Mouse (Mus musculus): ENCODE data around the gene St8sia1. TPM values are rescaled to one million over a fixed set of nuclear protein-coding genes. Genes with fewer than 3 reads are reported as not detected.

Gene St8sia1
- polyA plus RNA-seq, 1 experiment from 2014 or later, result 2.7 TPM

DNA sequence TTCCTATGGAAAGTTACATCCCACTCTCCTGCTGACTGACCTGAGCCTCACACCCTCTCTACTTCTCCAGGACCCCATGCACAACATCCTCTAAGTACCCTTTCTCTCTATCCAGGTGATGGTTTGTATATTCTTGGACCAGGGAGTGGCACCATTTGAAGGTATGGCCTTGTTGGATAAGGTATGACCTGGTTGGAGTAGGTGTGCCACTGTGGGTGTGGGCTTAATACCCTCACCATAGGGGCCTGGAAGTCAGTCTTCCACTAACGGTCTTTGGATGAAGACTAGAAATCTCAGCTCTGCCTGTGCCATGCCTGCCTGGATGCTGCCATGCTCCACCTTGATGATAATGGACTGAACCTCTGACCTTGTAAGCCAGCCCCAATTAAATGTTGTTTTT is 125.8 kb downstream of the St8sia1 start:
- H3K4me3 ChIP-seq (ENCODE audit: low read depth, low read length), result no peak overlapping the region
- H3K4me1 ChIP-seq (ENCODE audit: control insufficient read depth, insufficient read depth, low read length), result no peaks in the 10 kb centered on the region
- H3K9me3 ChIP-seq (replicated peaks; ENCODE audit: control insufficient read depth, low read length), result no peaks in the 10 kb centered on the region
- ATAC-seq (replicated peaks; ENCODE audit: insufficient number of reproducible peaks, low FRiP score, low TSS enrichment, low read depth) (no peak), DNase-seq (ENCODE audit: low spot score) (no peak)
- no peaks in the 10 kb centered on the region for H3K36me3 ChIP-seq (replicated peaks; ENCODE audit: control insufficient read depth, insufficient read depth, low read depth, low read length)
- 100% methylated on average over 1 of the region's 1 CpGs for WGBS
- no peak overlapping the region for H3K27ac ChIP-seq (replicated peaks; ENCODE audit: low read depth, low read length)
- no peak overlapping the region for H3K9ac ChIP-seq (replicated peaks; ENCODE audit: low read length)
- no peak overlapping the region for H3K4me2 ChIP-seq (ENCODE audit: low read depth, low read length)
- H3K27me3 ChIP-seq (ENCODE audit: control insufficient read depth, insufficient read depth, low read length), result no peaks in the 10 kb centered on the region

DNA sequence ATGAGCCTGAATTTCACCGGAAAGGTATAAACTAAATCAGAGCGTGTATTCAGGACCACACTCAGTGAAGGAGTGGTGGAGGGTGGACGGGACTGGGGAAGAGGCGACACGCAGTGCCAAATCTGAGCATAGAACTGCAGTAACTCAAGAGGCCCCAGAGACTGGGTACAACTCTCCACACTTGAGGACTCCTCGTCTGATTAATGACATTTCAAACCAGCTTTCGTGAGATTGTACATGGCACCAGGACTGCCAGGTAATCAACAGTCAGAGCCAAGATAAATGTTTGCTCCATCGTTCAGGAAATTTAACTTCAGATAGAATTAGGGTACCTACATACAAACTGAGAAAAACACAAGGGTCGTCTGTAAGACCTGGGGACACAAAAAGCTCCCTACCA is 126.9 kb downstream of the St8sia1 start:
- ATAC-seq (replicated peaks; ENCODE audit: insufficient number of reproducible peaks, low FRiP score, low TSS enrichment, low read depth), result no peak
- Histone ChIP-seq H3K9me3 (replicated peaks; ENCODE audit: control insufficient read depth, low read length) (no peaks in the 10 kb centered on the region), H3K4me2 (ENCODE audit: low read depth, low read length) (no peak overlapping the region), H3K36me3 (replicated peaks; ENCODE audit: control insufficient read depth, insufficient read depth, low read depth, low read length) (no peaks in the 10 kb centered on the region), H3K4me1 (ENCODE audit: control insufficient read depth, insufficient read depth, low read length) (no peaks in the 10 kb centered on the region), H3K4me3 (ENCODE audit: low read depth, low read length) (no peak overlapping the region), H3K9ac (replicated peaks; ENCODE audit: low read length) (no peak overlapping the region), H3K27ac (replicated peaks; ENCODE audit: low read depth, low read length) (no peak overlapping the region), H3K27me3 (ENCODE audit: control insufficient read depth, insufficient read depth, low read length) (no peaks in the 10 kb centered on the region)
- WGBS, result 87% methylated on average over 9 of the region's 9 CpGs
- DNase-seq (ENCODE audit: low spot score), result no peak

- H3K4me3 ChIP-seq (ENCODE audit: low read depth, low read length), result no peak overlapping the region
- H3K9me3 ChIP-seq (replicated peaks; ENCODE audit: control insufficient read depth, low read length), result no peaks in the 10 kb centered on the region
- no peak overlapping the region for H3K27ac ChIP-seq (replicated peaks; ENCODE audit: low read depth, low read length)
- no peaks in the 10 kb centered on the region for H3K36me3 ChIP-seq (replicated peaks; ENCODE audit: control insufficient read depth, insufficient read depth, low read depth, low read length)
- H3K27me3 ChIP-seq (ENCODE audit: control insufficient read depth, insufficient read depth, low read length), result no peaks in the 10 kb centered on the region
- H3K9ac ChIP-seq (replicated peaks; ENCODE audit: low read length), result no peak overlapping the region
- DNase-seq (ENCODE audit: low spot score), result peak; percentile 9
- WGBS, result 63% methylated on average over 18 of the region's 18 CpGs
- no peaks in the 10 kb centered on the region for H3K4me1 ChIP-seq (ENCODE audit: control insufficient read depth, insufficient read depth, low read length)
- ATAC-seq (replicated peaks; ENCODE audit: insufficient number of reproducible peaks, low FRiP score, low TSS enrichment, low read depth), result peak; percentile 80
- no peak overlapping the region for H3K4me2 ChIP-seq (ENCODE audit: low read depth, low read length)
Observed at GRCm38 (mm10) chr6:142835726-142836125, 128.5 kb downstream of the St8sia1 start.

GRCm38 (mm10) chr6:142834911-142835310 is 129.3 kb downstream of the St8sia1 start:
- Histone ChIP-seq H3K36me3 (replicated peaks; ENCODE audit: control insufficient read depth, insufficient read depth, low read depth, low read length) (no peaks in the 10 kb centered on the region), H3K27ac (replicated peaks; ENCODE audit: low read depth, low read length) (no peak overlapping the region), H3K9me3 (replicated peaks; ENCODE audit: control insufficient read depth, low read length) (no peaks in the 10 kb centered on the region), H3K9ac (replicated peaks; ENCODE audit: low read length) (no peak overlapping the region), H3K27me3 (ENCODE audit: control insufficient read depth, insufficient read depth, low read length) (no peaks in the 10 kb centered on the region), H3K4me1 (ENCODE audit: control insufficient read depth, insufficient read depth, low read length) (no peaks in the 10 kb centered on the region), H3K4me3 (ENCODE audit: low read depth, low read length) (no peak overlapping the region), H3K4me2 (ENCODE audit: low read depth, low read length) (no peak overlapping the region)
- WGBS, result 73% methylated on average over 4 of the region's 4 CpGs
- no peak for ATAC-seq (replicated peaks; ENCODE audit: insufficient number of reproducible peaks, low FRiP score, low TSS enrichment, low read depth)
- DNase-seq (ENCODE audit: low spot score), result no peak

DNA sequence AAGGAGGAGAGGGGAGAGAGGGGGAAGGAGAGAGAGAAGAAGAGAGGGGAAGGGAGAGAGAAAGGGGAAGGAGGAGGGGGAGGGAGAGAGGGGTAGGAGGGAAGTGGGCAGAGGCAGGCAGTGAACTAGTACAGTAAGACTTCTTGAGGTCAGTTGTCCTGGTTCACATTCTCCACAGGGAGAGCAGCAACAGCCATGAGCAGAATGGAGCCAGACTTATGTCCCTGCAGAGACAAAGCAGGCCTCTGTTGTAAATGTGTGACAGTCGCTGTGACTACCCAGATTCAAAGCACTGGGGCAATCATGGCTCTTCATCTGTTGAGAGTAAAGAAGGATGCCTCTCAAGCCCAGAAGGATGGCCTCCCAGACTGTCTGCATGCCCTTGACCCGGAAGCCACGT is 132.5 kb downstream of the St8sia1 start:
- Histone ChIP-seq H3K4me2 (ENCODE audit: low read depth, low read length) (no peak overlapping the region), H3K4me3 (ENCODE audit: low read depth, low read length) (no peak overlapping the region), H3K27me3 (ENCODE audit: control insufficient read depth, insufficient read depth, low read length) (no peaks in the 10 kb centered on the region), H3K4me1 (ENCODE audit: control insufficient read depth, insufficient read depth, low read length) (no peaks in the 10 kb centered on the region), H3K9ac (replicated peaks; ENCODE audit: low read length) (no peak overlapping the region), H3K27ac (replicated peaks; ENCODE audit: low read depth, low read length) (no peak overlapping the region), H3K36me3 (replicated peaks; ENCODE audit: control insufficient read depth, insufficient read depth, low read depth, low read length) (no peaks in the 10 kb centered on the region), H3K9me3 (replicated peaks; ENCODE audit: control insufficient read depth, low read length) (no peaks in the 10 kb centered on the region)
- DNase-seq (ENCODE audit: low spot score) (no peak), ATAC-seq (replicated peaks; ENCODE audit: insufficient number of reproducible peaks, low FRiP score, low TSS enrichment, low read depth) (no peak)
- 73% methylated on average over 3 of the region's 3 CpGs for WGBS

- H3K4me1 ChIP-seq (ENCODE audit: control insufficient read depth, insufficient read depth, low read length), result no peaks in the 10 kb centered on the region
- ATAC-seq (replicated peaks; ENCODE audit: insufficient number of reproducible peaks, low FRiP score, low TSS enrichment, low read depth) (no peak), DNase-seq (ENCODE audit: low spot score) (no peak)
- H3K9ac ChIP-seq (replicated peaks; ENCODE audit: low read length), result no peak overlapping the region
- H3K4me2 ChIP-seq (ENCODE audit: low read depth, low read length), result no peak overlapping the region
- H3K9me3 ChIP-seq (replicated peaks; ENCODE audit: control insufficient read depth, low read length), result no peaks in the 10 kb centered on the region
- no peaks in the 10 kb centered on the region for H3K27me3 ChIP-seq (ENCODE audit: control insufficient read depth, insufficient read depth, low read length)
- no peak overlapping the region for H3K27ac ChIP-seq (replicated peaks; ENCODE audit: low read depth, low read length)
- H3K4me3 ChIP-seq (ENCODE audit: low read depth, low read length), result no peak overlapping the region
- WGBS, result 52% methylated on average over 8 of the region's 8 CpGs
- H3K36me3 ChIP-seq (replicated peaks; ENCODE audit: control insufficient read depth, insufficient read depth, low read depth, low read length), result no peaks in the 10 kb centered on the region
Observed at GRCm38 (mm10) chr6:142831243-142831642, 133.0 kb downstream of the St8sia1 start.

- Histone ChIP-seq H3K27ac (replicated peaks; ENCODE audit: low read depth, low read length) (no peak overlapping the region), H3K4me1 (ENCODE audit: control insufficient read depth, insufficient read depth, low read length) (no peaks in the 10 kb centered on the region), H3K4me2 (ENCODE audit: low read depth, low read length) (no peak overlapping the region), H3K36me3 (replicated peaks; ENCODE audit: control insufficient read depth, insufficient read depth, low read depth, low read length) (no peaks in the 10 kb centered on the region), H3K9me3 (replicated peaks; ENCODE audit: control insufficient read depth, low read length) (no peaks in the 10 kb centered on the region), H3K9ac (replicated peaks; ENCODE audit: low read length) (no peak overlapping the region), H3K27me3 (ENCODE audit: control insufficient read depth, insufficient read depth, low read length) (no peaks in the 10 kb centered on the region), H3K4me3 (ENCODE audit: low read depth, low read length) (no peak overlapping the region)
- WGBS, result 93% methylated on average over 3 of the region's 3 CpGs
- ATAC-seq (replicated peaks; ENCODE audit: insufficient number of reproducible peaks, low FRiP score, low TSS enrichment, low read depth) (no peak), DNase-seq (ENCODE audit: low spot score) (no peak)
Observed at GRCm38 (mm10) chr6:142830221-142830620, 134.0 kb downstream of the St8sia1 start.

- Histone ChIP-seq H3K27ac (replicated peaks; ENCODE audit: low read depth, low read length) (no peak overlapping the region), H3K27me3 (ENCODE audit: control insufficient read depth, insufficient read depth, low read length) (no peaks in the 10 kb centered on the region), H3K4me1 (ENCODE audit: control insufficient read depth, insufficient read depth, low read length) (no peaks in the 10 kb centered on the region), H3K9ac (replicated peaks; ENCODE audit: low read length) (no peak overlapping the region), H3K4me2 (ENCODE audit: low read depth, low read length) (no peak overlapping the region), H3K4me3 (ENCODE audit: low read depth, low read length) (no peak overlapping the region), H3K9me3 (replicated peaks; ENCODE audit: control insufficient read depth, low read length) (no peaks in the 10 kb centered on the region), H3K36me3 (replicated peaks; ENCODE audit: control insufficient read depth, insufficient read depth, low read depth, low read length) (no peaks in the 10 kb centered on the region)
- 86% methylated on average over 5 of the region's 5 CpGs for WGBS
- ATAC-seq (replicated peaks; ENCODE audit: insufficient number of reproducible peaks, low FRiP score, low TSS enrichment, low read depth) (no peak), DNase-seq (ENCODE audit: low spot score) (no peak)
Observed at GRCm38 (mm10) chr6:142825449-142825848, 138.8 kb downstream of the St8sia1 start.
